Mouse (Mus musculus) right cerebral cortex, postnatal 36 days (tissue): ENCODE data around the gene Cdc42ep1.

Experiments used
- DNase-seq, 2 experiments: peaks; one replicate each; pipeline ENCODE4 v3.0.0; 2022; ENCODE audit warnings: low spot score in 2 of 2, mixed read lengths in 1 of 2

Gene Cdc42ep1

DNA sequence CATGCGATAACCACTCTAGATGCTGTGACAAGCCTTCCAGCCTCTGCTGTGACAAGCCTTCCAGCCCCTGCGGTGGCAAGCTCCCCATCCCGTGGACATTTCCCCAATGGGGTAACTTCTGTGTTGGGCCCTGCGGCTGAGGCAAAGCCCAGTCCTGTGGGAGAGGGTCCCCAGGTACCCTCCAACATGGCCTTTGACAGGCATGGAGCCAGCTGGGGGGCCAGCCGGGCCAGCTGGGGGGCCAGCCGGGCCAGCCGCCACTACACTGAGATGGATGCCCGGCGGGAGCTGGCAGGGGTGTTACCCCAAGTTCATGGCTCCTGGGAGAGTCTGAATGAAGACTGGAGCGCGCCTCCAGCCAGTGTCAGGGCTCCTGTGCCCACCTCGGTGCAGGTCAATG lies 7.1 kb downstream of the Cdc42ep1 start:
- DNase-seq, result no peak

GRCm38 (mm10) chr15:78850059-78850824 lies 7.8 kb downstream of the Cdc42ep1 start:
- DNase-seq, result no peak

DNA sequence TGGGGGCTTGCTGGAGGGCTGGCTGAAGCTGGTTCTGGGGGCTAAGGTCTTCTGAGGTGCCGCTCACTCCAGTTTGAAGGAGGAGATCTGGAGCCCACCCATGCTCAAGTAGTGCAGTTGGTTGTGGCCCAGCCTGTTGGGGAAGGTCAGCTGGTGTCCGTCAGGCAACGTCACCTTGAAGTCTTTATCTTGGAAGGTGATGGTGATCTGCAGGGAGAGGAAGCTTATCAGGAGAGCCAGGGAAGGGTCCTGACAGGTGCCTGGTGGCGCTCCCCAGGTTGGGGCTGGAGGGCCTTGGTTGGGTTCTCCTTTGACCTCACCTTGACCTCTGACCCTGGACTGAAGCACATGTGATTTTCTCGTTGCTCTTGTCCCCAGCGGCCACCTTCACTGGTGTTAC lies 8.5 kb downstream of the Cdc42ep1 start:
- DNase-seq, result no peak

- DNase-seq, result peak; percentile 85
These were observed 9.2 kb downstream of the Cdc42ep1 start for GRCm38 (mm10) chr15:78851505-78852153.

GRCm38 (mm10) chr15:78855303-78855965 lies 13.0 kb downstream of the Cdc42ep1 start, which contains the start of gene Lgals2:
Gene Lgals2, minus strand, starts transcription at chr15:78855529.
- DNase-seq, result no peak

DNA sequence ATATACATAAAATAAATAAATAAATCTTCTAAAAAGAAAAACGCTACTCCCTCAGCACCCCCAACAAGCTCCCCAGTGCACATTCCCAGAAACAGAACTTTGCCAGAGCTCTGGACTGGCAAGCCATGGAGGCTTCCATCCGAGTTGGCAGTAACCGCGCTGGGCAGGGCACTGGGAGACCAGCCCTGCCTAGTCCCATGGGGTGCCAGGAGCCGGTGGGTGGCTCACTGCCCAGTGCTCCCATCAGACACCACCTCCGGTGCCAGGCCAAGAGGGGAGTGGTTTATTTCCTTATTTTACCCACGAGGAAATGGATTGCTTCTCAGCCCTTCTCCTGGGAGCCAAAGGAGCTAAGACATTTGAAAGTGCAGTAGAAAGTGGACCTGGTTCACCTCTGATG lies 14.6 kb downstream of the Cdc42ep1 start:
- DNase-seq, result no peak

- DNase-seq, result no peak
These were observed 16.9 kb downstream of the Cdc42ep1 start for GRCm38 (mm10) chr15:78859311-78859710.

DNA sequence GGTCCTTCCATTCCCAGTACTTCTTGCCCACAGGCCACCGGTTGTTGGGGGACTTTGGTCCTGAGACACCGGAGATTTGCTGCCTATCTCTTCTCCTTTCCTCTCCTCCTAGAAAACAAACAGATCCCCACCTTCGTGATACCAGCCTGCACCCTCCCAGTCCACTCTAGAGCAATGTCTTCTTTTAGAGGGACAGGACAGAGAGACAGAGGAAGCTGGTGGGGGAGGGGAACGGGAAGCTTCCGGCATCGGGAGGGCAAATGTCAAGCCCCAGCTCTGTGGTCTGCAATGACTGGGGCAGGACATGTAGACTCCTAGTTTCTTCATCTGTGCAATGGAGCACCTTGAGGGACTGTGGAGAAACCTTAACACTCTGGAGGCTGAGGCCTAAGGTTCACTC lies 17.3 kb downstream of the Cdc42ep1 start:
- DNase-seq, result no peak

DNA sequence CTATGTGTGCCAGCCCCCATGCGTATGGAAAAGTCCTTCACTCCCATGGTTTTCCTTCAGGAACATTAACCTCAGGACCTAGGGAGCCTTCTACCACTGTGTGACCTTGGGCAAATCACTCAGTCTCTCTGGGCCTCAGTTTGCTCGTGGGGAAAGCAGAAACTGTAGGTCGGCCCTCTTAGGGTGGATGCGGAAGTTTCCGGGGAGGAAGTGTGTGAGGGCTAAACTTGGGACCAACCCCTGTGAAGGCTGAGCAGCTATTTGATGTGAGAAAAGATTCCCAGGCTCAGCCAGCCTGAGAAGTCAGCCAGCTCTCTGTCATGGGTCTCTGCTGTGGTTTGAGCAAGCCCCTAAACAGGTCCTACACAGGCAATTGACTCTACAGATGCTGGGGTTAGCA lies 19.9 kb downstream of the Cdc42ep1 start:
- no peak for DNase-seq

- DNase-seq, result no peak
These were observed 20.7 kb downstream of the Cdc42ep1 start for GRCm38 (mm10) chr15:78863154-78863553.

DNA sequence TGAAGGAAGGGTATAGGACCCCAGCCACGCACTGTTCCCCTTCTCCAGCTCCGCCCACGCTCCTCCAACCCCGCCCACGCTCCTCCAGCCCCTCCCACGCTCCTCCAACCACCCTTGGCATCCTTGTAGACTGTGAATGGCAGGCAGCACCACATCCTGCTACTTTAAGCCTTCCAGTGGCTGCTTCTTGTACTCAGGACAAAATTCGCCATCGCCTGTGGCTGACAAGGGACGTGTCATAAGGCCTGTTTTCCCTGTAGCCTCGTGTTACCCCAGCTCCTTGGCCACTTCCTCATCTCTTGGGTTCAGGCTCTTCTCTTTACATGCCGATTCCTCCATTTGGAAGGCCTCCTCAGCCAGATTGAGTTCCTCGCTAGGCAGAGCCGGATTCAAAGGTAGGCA lies 21.4 kb downstream of the Cdc42ep1 start:
- no peak for DNase-seq

DNA sequence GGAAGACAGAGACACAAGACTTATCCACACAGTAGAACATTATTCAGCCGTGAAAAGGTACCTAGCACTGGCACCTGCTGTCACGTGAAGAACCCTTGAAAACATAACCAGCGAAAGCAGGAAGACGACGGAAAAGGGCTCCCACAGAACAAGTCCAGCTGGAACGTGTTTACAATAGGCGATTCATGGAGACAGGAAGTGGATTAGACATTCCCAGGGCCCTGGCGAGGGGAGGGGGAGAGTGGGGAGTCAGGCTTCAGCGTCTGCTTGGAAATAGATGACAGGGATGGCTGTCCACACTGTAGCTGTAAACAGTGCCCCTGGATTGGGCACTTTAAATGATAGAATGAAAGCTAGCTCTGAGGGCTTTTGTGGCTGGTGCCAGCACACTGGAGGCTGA lies 26.0 kb downstream of the Cdc42ep1 start:
- DNase-seq, result no peak

DNA sequence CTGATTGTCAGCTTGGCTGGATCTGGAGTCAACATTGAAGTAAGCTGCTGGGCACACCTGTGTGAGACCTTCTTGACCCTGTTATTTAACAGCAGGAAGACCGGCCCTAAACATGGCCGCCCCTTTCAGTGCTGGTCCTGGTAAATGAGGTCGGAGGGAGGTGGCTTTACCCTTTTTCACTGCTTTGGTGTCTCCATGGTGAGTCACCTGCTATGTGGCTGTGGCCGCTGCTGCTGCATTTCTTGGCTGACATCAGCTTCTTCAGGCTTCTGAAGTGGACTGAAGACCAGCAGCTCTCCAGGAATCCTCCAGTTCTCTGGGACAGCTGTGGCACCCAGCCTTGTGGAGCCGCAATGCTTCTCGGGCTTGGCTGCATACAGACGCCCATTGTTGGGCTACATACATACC lies 26.4 kb downstream of the Cdc42ep1 start:
- no peak for DNase-seq

- DNase-seq, result no peak
These were observed 27.4 kb downstream of the Cdc42ep1 start for GRCm38 (mm10) chr15:78869775-78870174.

DNA sequence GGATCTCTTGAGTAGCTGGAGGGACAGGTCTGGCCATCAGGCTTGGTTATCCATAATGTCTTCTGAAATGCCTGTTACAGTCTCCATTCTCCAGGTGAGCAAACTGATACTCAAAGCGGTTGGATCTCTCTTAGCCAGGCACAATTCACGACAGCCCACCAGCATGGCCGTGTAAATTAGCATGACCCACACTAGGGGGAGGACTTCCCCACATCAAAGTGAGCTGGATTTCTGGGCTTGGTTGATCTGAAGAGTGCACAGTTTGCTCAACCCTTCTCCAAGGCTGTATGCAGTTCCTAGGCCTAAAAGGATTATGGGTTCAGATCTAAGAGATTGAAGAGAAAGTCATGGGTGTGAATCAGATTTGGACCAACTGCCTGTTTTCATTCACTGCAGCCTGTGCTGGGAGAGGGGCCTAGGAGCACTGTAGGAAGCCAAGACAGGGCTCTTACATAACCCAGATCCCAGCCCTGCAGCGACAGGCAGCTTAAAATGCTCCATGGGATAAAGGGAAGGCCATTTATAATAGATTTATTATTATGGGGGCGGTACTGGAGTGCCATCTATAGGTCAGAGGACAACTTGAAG lies 29.7 kb downstream of the Cdc42ep1 start:
- DNase-seq, result no peak

GRCm38 (mm10) chr15:78873803-78874435 lies 31.5 kb downstream of the Cdc42ep1 start:
- DNase-seq, result no peak

GRCm38 (mm10) chr15:78874989-78875388 lies 32.6 kb downstream of the Cdc42ep1 start:
- DNase-seq, result no peak

DNA sequence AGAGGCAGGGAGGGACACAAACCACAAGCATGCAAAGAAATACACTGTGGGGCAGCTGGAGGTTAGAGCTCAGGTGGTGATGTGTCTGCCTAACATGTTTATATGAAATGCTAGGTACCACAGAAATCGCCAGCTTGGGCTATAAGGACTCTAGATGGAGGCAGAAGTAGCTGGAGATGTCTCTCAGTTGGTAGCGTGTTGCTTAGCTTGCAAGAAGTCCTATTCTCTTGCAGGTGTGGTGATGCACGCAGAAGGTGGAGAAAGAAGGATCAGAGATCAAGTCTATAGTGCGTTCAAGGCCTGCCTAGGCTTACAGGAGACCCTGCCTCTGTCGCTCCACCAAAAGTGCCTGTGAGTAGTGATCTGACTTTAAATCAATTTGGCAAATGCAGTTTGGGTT lies 33.1 kb downstream of the Cdc42ep1 start:
- DNase-seq, result no peak

GRCm38 (mm10) chr15:78876258-78876696 lies 33.9 kb downstream of the Cdc42ep1 start:
- peak; percentile 54 to 63 for DNase-seq

- peak; percentile 93 to 94 for DNase-seq
These were observed 34.8 kb downstream of the Cdc42ep1 start, which contains the start of gene Gga1 for GRCm38 (mm10) chr15:78876991-78877809. Gene Gga1, plus strand, starts transcription at chr15:78877190.
